Mouse (Mus musculus) ES-E14 (cell line): ENCODE measurements around the gene Slc27a1. TPM values are rescaled to one million over a fixed set of nuclear protein-coding genes. Genes with fewer than 3 reads are reported as not detected.

Experiments used
- DNase-seq: peaks from one replicate; pipeline ENCODE4 v3.0.0-alpha.2; 2013; ENCODE audit warnings: low read depth, low spot score
- H3K27ac ChIP-seq: 2 replicates; pipeline ENCODE4 v1.5.1; 2012; ENCODE audit warnings: low read depth, mild to moderate bottlenecking, low read length, moderate library complexity, mixed read lengths; ENCODE audit not compliant: poor library complexity, insufficient read depth, severe bottlenecking
- H3K36me3 ChIP-seq: 2 replicates; pipeline ENCODE4 v1.6.1; 2012; ENCODE audit warnings: mild to moderate bottlenecking, low read length, moderate library complexity, mixed read lengths; ENCODE audit not compliant: control insufficient read depth, poor library complexity, insufficient read depth, severe bottlenecking
- H3K4me1 ChIP-seq, 2 experiments: fragments of 150-350 bp in 1 of 2; sonication (generic) in 1 of 2; 2 replicates each; pipeline ENCODE4 v1.6.1; 2012; ENCODE audit warnings: low read length in 2 of 2, mild to moderate bottlenecking in 1 of 2, mixed read lengths in 1 of 2; ENCODE audit not compliant: control insufficient read depth in 2 of 2, insufficient read depth in 2 of 2, poor library complexity in 1 of 2
- H3K4me3 ChIP-seq, 2 experiments: fragments of 150-350 bp in 1 of 2; sonication (generic) in 1 of 2; 2 replicates each; pipeline ENCODE4 v1.5.1; 2012; ENCODE audit warnings: low read length in 2 of 2, low read depth in 1 of 2, mild to moderate bottlenecking in 1 of 2, mixed read lengths in 1 of 2; ENCODE audit not compliant: insufficient read depth in 1 of 2, poor library complexity in 1 of 2, severe bottlenecking in 1 of 2
- H3K9ac ChIP-seq: 2 replicates; pipeline ENCODE4 v1.6.1; 2012; ENCODE audit warnings: low read depth, mild to moderate bottlenecking, low read length, mixed read lengths; ENCODE audit not compliant: poor library complexity, insufficient read depth, severe bottlenecking
- H3K9me3 ChIP-seq: fragments of 150-350 bp; sonication (generic); 2 replicates; pipeline ENCODE4 v1.6.1; 2012; ENCODE audit warnings: low read depth, mild to moderate bottlenecking, low read length; ENCODE audit not compliant: control insufficient read depth, insufficient read depth
- CHD2 ChIP-seq: IDR thresholded peaks from 2 replicates; pipeline ENCODE4 v1.6.1; 2014; ENCODE audit warnings: mild to moderate bottlenecking, low read depth, low read length, inconsistent platforms
- HCFC1 ChIP-seq: IDR thresholded peaks from 2 replicates; pipeline ENCODE4 v1.6.1; 2012; ENCODE audit warnings: low read length, inconsistent platforms, borderline replicate concordance; ENCODE audit not compliant: insufficient read depth
- MAFK ChIP-seq: IDR thresholded peaks from 2 replicates; pipeline ENCODE4 v1.6.1; 2014; ENCODE audit warnings: mild to moderate bottlenecking, low read depth, low read length, inconsistent platforms; ENCODE audit not compliant: insufficient read depth
- ZC3H11A ChIP-seq: IDR thresholded peaks from 2 replicates; pipeline ENCODE4 v1.6.1; 2012; ENCODE audit warnings: low read depth, mild to moderate bottlenecking, inconsistent platforms, low read length, borderline replicate concordance
- ZNF384 ChIP-seq: IDR thresholded peaks from 2 replicates; pipeline ENCODE4 v1.6.1; 2012; ENCODE audit warnings: low read depth, low read length, inconsistent platforms
- in situ Hi-C, 2 experiments: fragments of 600-800 bp; cut with MboI; formaldehyde crosslinking; loops; one replicate each; pipeline ENCODE4 v1.15.1; 2025; ENCODE audit warnings: low sequenced_read_pairs in 2 of 2, inconsistent platforms in 1 of 2; ENCODE audit not compliant: unreplicated experiment in 2 of 2
- total RNA-seq: library from RNA; depleted of rRNA; stranded (reverse); fragments of 300-350 nt; gene quantifications from 2 replicates; pipeline ENCODE4 v1.2.3, GENCODE M21; 2012

Gene Slc27a1
- total RNA-seq, 1 experiment, result 24.5 TPM

DNA sequence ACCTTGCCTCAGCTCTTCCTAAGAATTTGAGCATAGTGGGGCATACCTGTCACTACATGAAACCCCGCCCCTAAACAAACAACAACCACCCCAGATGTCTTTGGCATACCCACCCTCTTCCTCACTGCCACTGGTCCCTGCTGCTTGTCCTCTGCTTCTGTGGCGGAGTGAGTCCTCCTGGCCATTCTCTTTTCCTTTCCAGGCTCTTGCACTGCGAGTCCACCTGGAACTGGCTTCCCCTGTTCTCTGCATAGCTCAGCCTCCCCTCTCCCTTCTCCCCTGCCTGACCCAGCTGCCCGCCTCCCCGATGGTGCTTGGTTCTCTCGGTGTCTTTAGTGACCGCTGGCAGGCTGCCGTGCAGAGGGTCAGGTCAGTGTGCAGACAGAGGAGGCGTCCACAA is 24.9 kb upstream of the Slc27a1 start:
- no peak overlapping the region for H3K27ac ChIP-seq
- H3K36me3 ChIP-seq, result peaks cover 16% of the 10 kb centered on the region; the same call in 1 of the 2 replicates
- H3K9me3 ChIP-seq, result no peaks in the 10 kb centered on the region
- DNase-seq, result no peak
- H3K9ac ChIP-seq, result peak overlapping the region; percentile 74
- H3K4me1 ChIP-seq, result peaks cover 2 to 3% of the 10 kb centered on the region in 2 experiments; a peak in 1 of 4 replicates
- in situ Hi-C loops, result no loop called here
- peak overlapping the region; percentile 80 to 90; a peak in 3 of 4 replicates for H3K4me3 ChIP-seq
- TF ChIP-seq ZC3H11A, result no peak
- no peak for TF ChIP-seq MAFK
- TF ChIP-seq CHD2, result no peak
- TF ChIP-seq ZNF384, result no peak
- TF ChIP-seq HCFC1, result no peak

DNA sequence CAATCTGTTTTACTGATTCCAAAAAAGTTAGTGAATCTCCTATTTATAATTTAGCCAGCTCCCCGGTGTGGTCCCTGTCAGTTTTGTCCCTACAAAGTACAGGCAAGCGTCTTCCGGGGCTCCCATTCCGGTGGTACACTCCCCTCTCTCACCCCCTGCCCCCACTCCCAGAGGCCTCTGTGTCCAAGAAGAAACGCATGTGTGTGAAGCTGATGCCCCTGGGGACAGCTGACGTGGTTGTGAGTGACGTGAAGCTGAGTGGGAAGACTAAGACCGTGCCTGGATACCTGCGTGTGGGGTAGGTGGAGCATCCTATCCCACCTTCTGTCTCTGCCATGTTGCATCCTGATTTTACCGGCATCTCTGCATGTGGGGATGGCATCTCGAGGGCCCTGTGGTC is 23.6 kb upstream of the Slc27a1 start:
- Histone ChIP-seq H3K4me3 (no peak overlapping the region), H3K36me3 (peaks cover 16% of the 10 kb centered on the region; the same call in 1 of the 2 replicates), H3K27ac (no peak overlapping the region), H3K4me1 (peaks cover 2 to 3% of the 10 kb centered on the region in 2 experiments; a peak in 1 of 4 replicates), H3K9ac (no peak overlapping the region), H3K9me3 (no peaks in the 10 kb centered on the region)
- no peak for DNase-seq
- TF ChIP-seq ZNF384 (no peak), MAFK (no peak), CHD2 (no peak), ZC3H11A (no peak), HCFC1 (no peak)
- in situ Hi-C loops, result no loop called here

DNA sequence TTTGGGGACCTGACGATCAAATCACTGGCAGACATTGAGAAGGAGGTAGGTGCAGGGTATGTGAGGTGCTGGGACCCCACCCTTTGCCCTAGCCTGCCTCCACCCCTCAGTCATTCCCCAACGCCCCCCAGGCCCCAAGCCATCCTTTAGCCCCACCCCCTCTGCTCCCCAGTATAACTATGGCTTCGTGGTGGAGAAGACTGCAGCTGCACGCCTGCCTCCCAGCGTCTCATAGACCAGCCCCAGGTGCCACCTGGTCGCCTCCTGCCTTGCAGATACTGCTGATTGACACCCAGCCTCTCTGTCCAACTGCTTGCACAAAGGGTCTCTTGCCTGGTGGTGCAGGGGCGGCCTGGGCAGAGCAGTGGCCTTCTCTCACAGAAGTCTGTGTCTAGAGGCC is 21.1 kb upstream of the Slc27a1 start:
- Histone ChIP-seq H3K9ac (no peak overlapping the region), H3K9me3 (no peaks in the 10 kb centered on the region), H3K27ac (no peak overlapping the region), H3K4me1 (peaks cover 0 to 3% of the 10 kb centered on the region in 2 experiments; a peak in 1 of 4 replicates), H3K4me3 (no peak overlapping the region), H3K36me3 (peaks cover 16% of the 10 kb centered on the region; the same call in 1 of the 2 replicates)
- in situ Hi-C loops, result no loop called here
- no peak for TF ChIP-seq ZNF384
- no peak for TF ChIP-seq MAFK
- TF ChIP-seq CHD2, result no peak
- no peak for DNase-seq

DNA sequence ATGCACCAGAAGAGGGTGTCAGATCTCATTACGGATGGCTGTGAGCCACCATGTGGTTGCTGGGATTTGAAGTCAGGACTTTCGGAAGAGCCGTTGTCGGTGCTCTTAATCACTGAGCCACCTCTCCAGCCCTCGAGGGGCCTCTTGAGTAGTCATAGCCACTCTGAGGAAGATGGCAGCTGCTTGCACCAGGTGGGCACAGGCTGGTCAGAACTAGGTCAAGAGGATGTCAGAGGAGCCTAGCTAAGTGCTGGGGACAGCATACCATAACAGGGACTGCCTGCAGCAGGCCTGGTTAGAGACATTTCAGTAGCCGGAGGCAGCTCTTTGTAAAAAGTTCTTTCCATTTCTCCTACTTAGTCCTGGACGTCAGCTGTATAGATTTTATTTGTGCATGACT is 17.9 kb upstream of the Slc27a1 start:
- Histone ChIP-seq H3K27ac (no peak overlapping the region), H3K9ac (no peak overlapping the region), H3K9me3 (no peaks in the 10 kb centered on the region), H3K4me1 (no peaks in the 10 kb centered on the region), H3K4me3 (no peak overlapping the region), H3K36me3 (peaks cover 8% of the 10 kb centered on the region; the same call in 1 of the 2 replicates)
- in situ Hi-C loops, result no loop called here
- DNase-seq, result no peak
- TF ChIP-seq MAFK (no peak), ZC3H11A (no peak), CHD2 (no peak), ZNF384 (no peak)

DNA sequence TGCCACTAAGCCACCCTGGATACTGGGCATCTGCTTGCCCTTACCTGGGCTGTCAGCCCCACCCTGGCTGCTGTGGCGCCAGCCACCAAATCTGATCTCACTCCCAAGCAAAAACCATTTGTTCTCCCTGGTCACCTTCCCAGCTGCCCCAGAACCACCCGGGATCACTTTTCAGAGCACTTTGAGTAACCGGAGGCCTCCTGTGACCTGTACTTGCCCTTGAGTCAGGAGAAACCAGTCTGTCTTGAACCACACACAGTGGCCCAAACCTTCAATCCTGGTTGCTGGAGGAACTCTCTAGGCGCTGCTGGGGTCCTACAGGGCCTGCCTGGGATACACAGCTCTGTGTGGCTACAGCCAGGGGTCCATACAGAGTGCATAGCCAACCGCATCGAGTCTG is 15.9 kb upstream of the Slc27a1 start:
- no peak for DNase-seq
- no peak for TF ChIP-seq ZC3H11A
- no peak for TF ChIP-seq CHD2
- TF ChIP-seq MAFK, result no peak
- TF ChIP-seq ZNF384, result no peak
- TF ChIP-seq HCFC1, result no peak
- in situ Hi-C loops, result no loop called here
- Histone ChIP-seq H3K9me3 (no peaks in the 10 kb centered on the region), H3K4me1 (no peaks in the 10 kb centered on the region; a peak in 1 of 4 replicates), H3K27ac (no peak overlapping the region), H3K9ac (no peak overlapping the region), H3K4me3 (no peak overlapping the region), H3K36me3 (peaks cover 4% of the 10 kb centered on the region; the same call in 1 of the 2 replicates)
